Mouse (Mus musculus): ENCODE measurements around the gene Ifnar1. TPM values are rescaled to one million over a fixed set of nuclear protein-coding genes. Genes with fewer than 3 reads are reported as not detected.
A peak's percentile ranks its signal among the peaks of the same experiment; 100 is the strongest.

Ifnar1 gene
- total and polyA plus RNA-seq, 2 experiments = 14.0 to 26.4 TPM

- peak overlapping the region; percentile 81 for H3K27ac ChIP-seq (replicated peaks; ENCODE audit: insufficient read depth, low read depth, low read length)
- no peak for TF ChIP-seq CTCF (IDR thresholded peaks at IDR 0.05; ENCODE audit: low read depth, low read length)
- TF ChIP-seq POLR2A (IDR thresholded peaks at IDR 0.05; ENCODE audit: extremely low read depth, insufficient read depth, low read length) = no peak
- peaks cover 21% of the 10 kb centered on the region; the same call in 1 of the 2 replicates for H3K79me2 ChIP-seq (ENCODE audit: control insufficient read depth, insufficient read depth, low read length)
- peaks cover 2% of the 10 kb centered on the region; the same call in 1 of the 2 replicates for H3K36me3 ChIP-seq (ENCODE audit: control insufficient read depth, insufficient read depth, low read length)
- peaks cover 7% of the 10 kb centered on the region for H3K4me1 ChIP-seq (ENCODE audit: control insufficient read depth, insufficient read depth, low read length)
- H3K27me3 ChIP-seq (ENCODE audit: control insufficient read depth, insufficient read depth, low read length) = no peaks in the 10 kb centered on the region
- 49% methylated on average over 17 of the region's 17 CpGs for WGBS
- peak overlapping the region; percentile 59 for H3K4me3 ChIP-seq (ENCODE audit: insufficient read depth, low read depth, low read length)
- peak overlapping the region; percentile 71 for H3K9ac ChIP-seq (ENCODE audit: low read depth, low read length)
- no peak for DNase-seq (ENCODE audit: extremely low read depth, low read depth, low spot score)
Measured at GRCm38 (mm10) chr16:91484387-91484786, 651 bp upstream of the Ifnar1 start.

GRCm38 (mm10) chr16:91485841-91486240 is 803 bp downstream of the Ifnar1 start:
- Histone ChIP-seq H3K9ac (ENCODE audit: low read depth, low read length) (peak overlapping the region; percentile 99), H3K4me1 (ENCODE audit: control insufficient read depth, insufficient read depth, low read length) (peaks cover 7% of the 10 kb centered on the region), H3K79me2 (ENCODE audit: control insufficient read depth, insufficient read depth, low read length) (peaks cover 23% of the 10 kb centered on the region; the same call in 1 of the 2 replicates), H3K4me3 (ENCODE audit: insufficient read depth, low read depth, low read length) (peak overlapping the region; percentile 92), H3K27ac (replicated peaks; ENCODE audit: insufficient read depth, low read depth, low read length) (peak overlapping the region; percentile 86), H3K36me3 (ENCODE audit: control insufficient read depth, insufficient read depth, low read length) (peaks cover 13% of the 10 kb centered on the region), H3K27me3 (ENCODE audit: control insufficient read depth, insufficient read depth, low read length) (no peaks in the 10 kb centered on the region)
- WGBS = 29% methylated on average over 5 of the region's 5 CpGs
- TF ChIP-seq POLR2A (IDR thresholded peaks at IDR 0.05; ENCODE audit: extremely low read depth, insufficient read depth, low read length) (no peak), CTCF (IDR thresholded peaks at IDR 0.05; ENCODE audit: low read depth, low read length) (no peak)
- no peak for DNase-seq (ENCODE audit: extremely low read depth, low read depth, low spot score)

DNA sequence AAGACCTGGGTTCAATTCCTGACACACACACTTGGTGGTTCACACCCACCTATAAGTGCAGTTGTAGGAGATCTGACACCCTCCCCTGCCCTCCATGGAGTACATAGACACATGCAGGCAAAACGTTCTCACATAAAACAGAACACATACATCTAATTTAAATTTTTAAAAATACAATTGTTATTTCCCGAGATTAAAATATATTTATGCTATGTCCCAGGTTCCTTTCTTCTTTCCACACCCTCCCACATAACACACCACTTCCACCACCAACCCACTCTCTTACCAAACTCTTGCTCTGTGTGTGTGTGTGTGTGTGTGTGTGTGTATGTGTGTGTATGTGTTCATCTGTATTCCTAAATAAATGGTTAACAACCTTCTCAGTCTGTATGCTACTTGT is 3.0 kb downstream of the Ifnar1 start:
- H3K4me1 ChIP-seq (ENCODE audit: control insufficient read depth, insufficient read depth, low read length) = peaks cover 7% of the 10 kb centered on the region
- no peak overlapping the region for H3K4me3 ChIP-seq (ENCODE audit: insufficient read depth, low read depth, low read length)
- DNase-seq (ENCODE audit: extremely low read depth, low read depth, low spot score) = no peak
- H3K27ac ChIP-seq (replicated peaks; ENCODE audit: insufficient read depth, low read depth, low read length) = no peak overlapping the region
- no peak overlapping the region for H3K9ac ChIP-seq (ENCODE audit: low read depth, low read length)
- peaks cover 30% of the 10 kb centered on the region for H3K36me3 ChIP-seq (ENCODE audit: control insufficient read depth, insufficient read depth, low read length)
- 88% methylated on average over 2 of the region's 2 CpGs for WGBS
- no peaks in the 10 kb centered on the region for H3K27me3 ChIP-seq (ENCODE audit: control insufficient read depth, insufficient read depth, low read length)
- TF ChIP-seq CTCF (IDR thresholded peaks at IDR 0.05; ENCODE audit: low read depth, low read length) = no peak
- no peak for TF ChIP-seq POLR2A (IDR thresholded peaks at IDR 0.05; ENCODE audit: extremely low read depth, insufficient read depth, low read length)
- peaks cover 23% of the 10 kb centered on the region; the same call in 1 of the 2 replicates for H3K79me2 ChIP-seq (ENCODE audit: control insufficient read depth, insufficient read depth, low read length)

DNA sequence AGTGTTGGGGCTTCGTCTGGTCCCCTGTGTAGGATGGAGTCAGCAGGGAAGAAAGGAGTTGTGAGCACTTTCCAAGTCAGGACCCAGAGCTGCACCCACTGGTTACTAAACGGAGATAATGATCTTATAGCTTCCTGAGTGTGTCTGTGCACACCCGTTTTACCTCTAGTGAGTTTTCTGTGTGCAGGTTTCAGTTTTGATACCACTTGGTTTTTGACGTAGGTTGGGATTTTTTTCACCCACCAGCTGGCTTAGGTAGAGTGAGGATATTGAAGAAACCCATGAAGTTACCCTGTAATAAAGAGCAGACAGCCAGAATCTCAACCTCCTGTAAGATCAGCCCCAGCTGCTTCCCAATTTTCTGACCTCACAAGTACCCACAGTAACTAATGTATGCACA is 5.9 kb downstream of the Ifnar1 start:
- DNase-seq (ENCODE audit: extremely low read depth, low read depth, low spot score) = no peak
- Histone ChIP-seq H3K4me3 (ENCODE audit: insufficient read depth, low read depth, low read length) (no peak overlapping the region), H3K4me1 (ENCODE audit: control insufficient read depth, insufficient read depth, low read length) (peaks cover 13% of the 10 kb centered on the region), H3K36me3 (ENCODE audit: control insufficient read depth, insufficient read depth, low read length) (peaks cover 37% of the 10 kb centered on the region), H3K27ac (replicated peaks; ENCODE audit: insufficient read depth, low read depth, low read length) (no peak overlapping the region), H3K27me3 (ENCODE audit: control insufficient read depth, insufficient read depth, low read length) (no peaks in the 10 kb centered on the region), H3K9ac (ENCODE audit: low read depth, low read length) (no peak overlapping the region), H3K79me2 (ENCODE audit: control insufficient read depth, insufficient read depth, low read length) (peaks cover 18% of the 10 kb centered on the region; the same call in 1 of the 2 replicates)
- no peak for TF ChIP-seq POLR2A (IDR thresholded peaks at IDR 0.05; ENCODE audit: extremely low read depth, insufficient read depth, low read length)
- TF ChIP-seq CTCF (IDR thresholded peaks at IDR 0.05; ENCODE audit: low read depth, low read length) = no peak
- 83% methylated on average over 4 of the region's 4 CpGs for WGBS

DNA sequence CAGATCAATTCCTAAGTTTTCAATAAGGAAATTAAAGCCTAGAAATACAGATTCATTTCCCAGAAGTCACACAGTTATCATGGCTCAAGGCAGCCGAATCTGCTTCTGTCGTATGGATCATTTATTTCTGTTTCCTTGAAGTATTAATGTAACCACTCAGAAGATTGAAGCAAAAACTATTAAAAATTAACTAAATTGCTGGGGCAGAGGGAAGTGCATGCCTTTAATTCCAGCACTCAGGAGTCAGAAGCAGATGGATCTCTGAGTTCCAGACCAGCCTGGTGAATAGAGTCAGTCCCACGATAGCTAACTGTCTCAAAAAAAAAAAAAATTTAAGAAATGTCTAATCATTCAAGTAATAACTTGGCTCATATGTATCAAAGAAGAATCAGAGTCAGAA is 6.4 kb downstream of the Ifnar1 start:
- peaks cover 13% of the 10 kb centered on the region; the same call in 1 of the 2 replicates for H3K79me2 ChIP-seq (ENCODE audit: control insufficient read depth, insufficient read depth, low read length)
- TF ChIP-seq CTCF (IDR thresholded peaks at IDR 0.05; ENCODE audit: low read depth, low read length) (no peak), POLR2A (IDR thresholded peaks at IDR 0.05; ENCODE audit: extremely low read depth, insufficient read depth, low read length) (no peak)
- 82% methylated on average over 3 of the region's 3 CpGs for WGBS
- no peak overlapping the region for H3K27ac ChIP-seq (replicated peaks; ENCODE audit: insufficient read depth, low read depth, low read length)
- no peak overlapping the region for H3K4me3 ChIP-seq (ENCODE audit: insufficient read depth, low read depth, low read length)
- H3K9ac ChIP-seq (ENCODE audit: low read depth, low read length) = no peak overlapping the region
- peaks cover 37% of the 10 kb centered on the region for H3K36me3 ChIP-seq (ENCODE audit: control insufficient read depth, insufficient read depth, low read length)
- no peaks in the 10 kb centered on the region for H3K27me3 ChIP-seq (ENCODE audit: control insufficient read depth, insufficient read depth, low read length)
- DNase-seq (ENCODE audit: extremely low read depth, low read depth, low spot score) = no peak
- peaks cover 9% of the 10 kb centered on the region for H3K4me1 ChIP-seq (ENCODE audit: control insufficient read depth, insufficient read depth, low read length)

GRCm38 (mm10) chr16:91495501-91495900 is 10.5 kb downstream of the Ifnar1 start:
- no peak for TF ChIP-seq POLR2A (IDR thresholded peaks at IDR 0.05; ENCODE audit: extremely low read depth, insufficient read depth, low read length)
- TF ChIP-seq CTCF (IDR thresholded peaks at IDR 0.05; ENCODE audit: low read depth, low read length) = no peak
- peak; percentile 79 for DNase-seq (ENCODE audit: extremely low read depth, low read depth, low spot score)
- Histone ChIP-seq H3K36me3 (ENCODE audit: control insufficient read depth, insufficient read depth, low read length) (peaks cover 42% of the 10 kb centered on the region), H3K79me2 (ENCODE audit: control insufficient read depth, insufficient read depth, low read length) (no peaks in the 10 kb centered on the region; the same call in 1 of the 2 replicates), H3K27me3 (ENCODE audit: control insufficient read depth, insufficient read depth, low read length) (no peaks in the 10 kb centered on the region), H3K4me3 (ENCODE audit: insufficient read depth, low read depth, low read length) (no peak overlapping the region), H3K9ac (ENCODE audit: low read depth, low read length) (peak overlapping the region; percentile 48), H3K27ac (replicated peaks; ENCODE audit: insufficient read depth, low read depth, low read length) (peak overlapping the region; percentile 71), H3K4me1 (ENCODE audit: control insufficient read depth, insufficient read depth, low read length) (peaks cover 9% of the 10 kb centered on the region)
- 22% methylated on average over 4 of the region's 4 CpGs for WGBS

Measured in liver, adult 2 months (tissue).